Mouse (Mus musculus) lung, embryonic 15.5 days (tissue): ENCODE results near the gene Olfr1511. TPM values are rescaled to one million over a fixed set of nuclear protein-coding genes. Genes with fewer than 3 reads are reported as not detected.
"Not testable (repeated sequence)": the region's sequence is repeated elsewhere in the genome, so short reads cannot be mapped to it uniquely, and the experiment has no call there.

Source experiments
- ATAC-seq: fragments of 200-750 bp; cut with Nextera tagmentation; 2 replicates; pipeline ENCODE4 v1.8.0; 2017; ENCODE audit warnings: moderate number of reproducible peaks, borderline replicate concordance; ENCODE audit not compliant: low FRiP score, low TSS enrichment; ENCODE audit errors: extremely low read depth
- H3K27ac ChIP-seq: fragments of 300-500 bp; sonication (generic); 2 replicates; pipeline ENCODE4 v1.5.1; 2015; ENCODE audit warnings: moderate library complexity, mild to moderate bottlenecking, inconsistent platforms
- H3K27me3 ChIP-seq: fragments of 300-500 bp; sonication (generic); 2 replicates; pipeline ENCODE4 v1.6.1; 2015; ENCODE audit warnings: inconsistent platforms
- H3K36me3 ChIP-seq: fragments of 300-500 bp; sonication (generic); 2 replicates; pipeline ENCODE4 v1.6.1; 2015; ENCODE audit warnings: inconsistent platforms
- H3K4me1 ChIP-seq: fragments of 300-500 bp; sonication (generic); 2 replicates; pipeline ENCODE4 v1.6.1; 2015; ENCODE audit warnings: inconsistent platforms
- H3K4me2 ChIP-seq: fragments of 300-500 bp; sonication (generic); 2 replicates; pipeline ENCODE4 v1.6.1; 2015; ENCODE audit warnings: inconsistent platforms, mild to moderate bottlenecking, moderate library complexity
- H3K4me3 ChIP-seq: fragments of 300-500 bp; sonication (generic); 2 replicates; pipeline ENCODE4 v1.5.1; 2015; ENCODE audit warnings: mild to moderate bottlenecking, inconsistent platforms
- H3K9ac ChIP-seq: fragments of 300-500 bp; sonication (generic); 2 replicates; pipeline ENCODE4 v1.6.1; 2015; ENCODE audit warnings: inconsistent platforms
- H3K9me3 ChIP-seq: fragments of 300-500 bp; sonication (generic); 2 replicates; pipeline ENCODE4 v1.6.1; 2016; ENCODE audit warnings: inconsistent platforms
- WGBS: fragments of 180-500 bp; shearing (Covaris S2); methylation state at CpG from one replicate; pipeline ENCODE4 v1.1.7; 2015; 5-methylcytosine and 5-hydroxymethylcytosine counted together
- polyA plus RNA-seq: library from polyadenylated mRNA; unstranded; fragments of >200 nt; fragmentation: Nextera tagmentation; extraction: Ambion mirVana; gene quantifications from 2 replicates; pipeline ENCODE4 v1.2.1, GENCODE M21; 2015

Olfr1511 gene
- polyA plus RNA-seq = not detected in 2 replicates

- Histone ChIP-seq H3K4me1 (no peaks in the 10 kb centered on the region), H3K27ac (no peak within 1 kb of the TSS), H3K27me3 (no peaks in the 10 kb centered on the region), H3K9ac (no peak within 1 kb of the TSS), H3K4me2 (no peak within 1 kb of the TSS), H3K9me3 (no peaks in the 10 kb centered on the region), H3K4me3 (no peak within 1 kb of the TSS), H3K36me3 (no peaks in the 10 kb centered on the region)
- no peak for ATAC-seq
- 68% methylated on average over 4 of the region's 4 CpGs for WGBS
Measured at GRCm38 (mm10) chr14:52397279-52397678, at the start of gene Olfr1511. Olfr1511 (minus strand) TSS chr14:52397379.

GRCm38 (mm10) chr14:52442690-52443089, 45.5 kb upstream of the Olfr1511 start, which contains the start of gene Olfr1509:
Olfr1509 (plus strand) TSS chr14:52442990.
- no peaks in the 10 kb centered on the region for H3K27me3 ChIP-seq
- no peaks in the 10 kb centered on the region for H3K4me1 ChIP-seq
- H3K27ac ChIP-seq = no peak within 1 kb of the TSS
- no peak within 1 kb of the TSS for H3K4me3 ChIP-seq
- no peak within 1 kb of the TSS for H3K9ac ChIP-seq
- no peak for ATAC-seq
- no peaks in the 10 kb centered on the region for H3K36me3 ChIP-seq
- no peaks in the 10 kb centered on the region for H3K9me3 ChIP-seq
- no peak within 1 kb of the TSS for H3K4me2 ChIP-seq

- ATAC-seq = no peak
- Histone ChIP-seq H3K36me3 (no peaks in the 10 kb centered on the region), H3K9ac (no peak overlapping the region), H3K4me1 (no peaks in the 10 kb centered on the region), H3K27me3 (no peaks in the 10 kb centered on the region), H3K4me2 (no peak overlapping the region), H3K27ac (no peak overlapping the region), H3K4me3 (no peak overlapping the region), H3K9me3 (no peaks in the 10 kb centered on the region)
- WGBS = 84% methylated on average over 1 of the region's 1 CpGs
Measured at GRCm38 (mm10) chr14:52427686-52428085, 30.5 kb upstream of the Olfr1511 start.

- no peak for ATAC-seq
- Histone ChIP-seq H3K4me3 (no peak within 1 kb of the TSS), H3K27ac (no peak within 1 kb of the TSS), H3K9ac (no peak within 1 kb of the TSS), H3K36me3 (no peaks in the 10 kb centered on the region), H3K9me3 (no peaks in the 10 kb centered on the region), H3K4me1 (no peaks in the 10 kb centered on the region), H3K4me2 (no peak within 1 kb of the TSS), H3K27me3 (no peaks in the 10 kb centered on the region)
- 74% methylated on average over 3 of the region's 3 CpGs for WGBS
Measured at GRCm38 (mm10) chr14:52414273-52414672, 17.1 kb upstream of the Olfr1511 start, which contains the start of gene Olfr1510. Olfr1510 (minus strand) TSS chr14:52414373.

- whole genome bisulfite sequencing = 67% methylated on average over 7 of the region's 10 CpGs
- not testable (repeated sequence) for H3K27me3 ChIP-seq, H3K36me3 ChIP-seq, H3K27ac ChIP-seq, ATAC-seq, H3K9me3 ChIP-seq, H3K4me3 ChIP-seq, H3K9ac ChIP-seq, H3K4me1 ChIP-seq, H3K4me2 ChIP-seq
Measured at GRCm38 (mm10) chr14:52410142-52410919, 13.2 kb upstream of the Olfr1511 start.

- H3K27ac ChIP-seq, H3K9ac ChIP-seq, H3K9me3 ChIP-seq, H3K4me2 ChIP-seq, H3K27me3 ChIP-seq, ATAC-seq, H3K4me3 ChIP-seq, H3K4me1 ChIP-seq, H3K36me3 ChIP-seq: not testable (repeated sequence)
- 72% methylated on average over 9 of the region's 9 CpGs for WGBS
Measured at GRCm38 (mm10) chr14:52390084-52390848, 6.9 kb downstream of the Olfr1511 start.

- no peak for ATAC-seq
- H3K9ac ChIP-seq = no peak within 1 kb of the TSS
- no peaks in the 10 kb centered on the region for H3K36me3 ChIP-seq
- H3K27ac ChIP-seq = no peak within 1 kb of the TSS
- no peak within 1 kb of the TSS for H3K4me2 ChIP-seq
- H3K27me3 ChIP-seq = no peaks in the 10 kb centered on the region
- no peaks in the 10 kb centered on the region for H3K9me3 ChIP-seq
- H3K4me1 ChIP-seq = no peaks in the 10 kb centered on the region
- 74% methylated on average over 2 of the region's 2 CpGs for WGBS
- H3K4me3 ChIP-seq = no peak within 1 kb of the TSS
Measured at GRCm38 (mm10) chr14:52379068-52379467, 18.1 kb downstream of the Olfr1511 start, which contains the start of gene Olfr1512. Olfr1512 (minus strand) TSS chr14:52379168.

GRCm38 (mm10) chr14:52368741-52369140, 28.4 kb downstream of the Olfr1511 start:
- 77% methylated on average over 3 of the region's 3 CpGs for whole genome bisulfite sequencing
- Histone ChIP-seq H3K9ac (no peak overlapping the region), H3K27me3 (no peaks in the 10 kb centered on the region), H3K4me2 (no peak overlapping the region), H3K27ac (no peak overlapping the region), H3K4me1 (no peaks in the 10 kb centered on the region), H3K36me3 (no peaks in the 10 kb centered on the region), H3K9me3 (no peaks in the 10 kb centered on the region), H3K4me3 (no peak overlapping the region)
- ATAC-seq = no peak

- no peak within 1 kb of the TSS for H3K9ac ChIP-seq
- H3K27me3 ChIP-seq = no peaks in the 10 kb centered on the region
- no peak for ATAC-seq
- no peak within 1 kb of the TSS for H3K4me3 ChIP-seq
- no peaks in the 10 kb centered on the region for H3K4me1 ChIP-seq
- WGBS = 58% methylated on average over 4 of the region's 4 CpGs
- H3K36me3 ChIP-seq = no peaks in the 10 kb centered on the region
- no peaks in the 10 kb centered on the region for H3K9me3 ChIP-seq
- H3K4me2 ChIP-seq = no peak within 1 kb of the TSS
- no peak within 1 kb of the TSS for H3K27ac ChIP-seq
Measured at GRCm38 (mm10) chr14:52356308-52356707, 40.9 kb downstream of the Olfr1511 start, which contains the start of gene Olfr1513. Olfr1513 (minus strand) TSS chr14:52356408.

Other genes with a start within 250 kb of the Olfr1511 start
- 62.4 and 64.6 TPM in 2 replicates for gene Supt16, start 200.0 kb downstream of the Olfr1511 start, polyA plus RNA-seq
- gene Chd8, start 139.6 kb downstream of the Olfr1511 start, polyA plus RNA-seq = 31.4 and 33.3 TPM in 2 replicates
- gene Tox4, start 118.2 kb downstream of the Olfr1511 start, polyA plus RNA-seq = 40.5 and 44.7 TPM in 2 replicates
- 16.7 and 16.8 TPM in 2 replicates for gene Rab2b, start 117.8 kb downstream of the Olfr1511 start, polyA plus RNA-seq
- 47.0 and 47.1 TPM in 2 replicates for gene Mettl3, start 92.3 kb downstream of the Olfr1511 start, polyA plus RNA-seq
- 16.2 and 16.9 TPM in 2 replicates for gene Sall2, start 68.6 kb downstream of the Olfr1511 start, polyA plus RNA-seq
- gene Olfr1513, start 41.0 kb downstream of the Olfr1511 start, polyA plus RNA-seq = not detected in 2 replicates
- gene Olfr1512, start 18.2 kb downstream of the Olfr1511 start, polyA plus RNA-seq = not detected in 2 replicates
- not detected in 2 replicates for gene Olfr1510, start 17.0 kb upstream of the Olfr1511 start, polyA plus RNA-seq
- gene Olfr1509, start 45.6 kb upstream of the Olfr1511 start, polyA plus RNA-seq = not detected in 2 replicates
- gene Olfr1508, start 70.1 kb upstream of the Olfr1511 start, polyA plus RNA-seq = not detected in 2 replicates
- gene Olfr1507, start 98.4 kb upstream of the Olfr1511 start, polyA plus RNA-seq = not detected in 2 replicates